Mouse (Mus musculus): Measurements from ENCODE around the gene Zfp266.
"Not testable (repeated sequence)": the region's sequence is repeated elsewhere in the genome, so short reads cannot be mapped to it uniquely, and the experiment has no call there.

The Zfp266 gene

DNA sequence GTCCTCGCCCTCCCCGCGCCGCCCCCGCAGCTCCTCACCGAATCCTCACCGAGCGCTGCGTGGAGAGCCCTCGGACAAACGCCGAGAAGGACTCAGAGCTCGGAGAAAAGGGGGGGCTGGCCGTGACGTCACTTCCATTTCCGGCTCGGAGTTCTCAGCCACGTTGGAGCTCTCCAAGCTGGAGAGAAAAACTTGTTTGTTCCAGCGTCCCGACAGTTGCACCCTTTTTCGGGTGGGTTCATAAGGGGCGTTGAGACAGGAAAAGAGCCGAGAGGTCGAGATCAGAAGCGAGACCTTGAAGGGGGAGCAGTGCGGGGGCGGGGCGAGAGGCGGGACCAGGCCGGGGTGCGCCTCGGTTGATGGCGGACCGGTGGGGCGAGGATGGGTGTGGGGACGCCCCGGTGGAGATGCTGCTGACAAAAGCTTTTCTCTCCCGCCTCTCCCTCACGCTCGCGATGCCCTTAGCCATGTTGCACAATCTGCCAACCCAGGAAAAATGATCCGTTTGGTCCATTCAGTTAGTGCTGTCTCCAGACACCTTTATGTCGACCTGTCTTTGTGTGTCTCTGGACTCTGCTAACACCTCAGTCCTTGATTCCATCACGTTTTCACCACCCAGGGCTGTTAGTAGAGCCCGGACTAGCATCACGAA, at the start of gene Zfp266:
Zfp266 (minus strand) TSS at position 112 of the 652 bp plus-strand sequence.
- peak; percentile 94 for DNase-seq

DNA sequence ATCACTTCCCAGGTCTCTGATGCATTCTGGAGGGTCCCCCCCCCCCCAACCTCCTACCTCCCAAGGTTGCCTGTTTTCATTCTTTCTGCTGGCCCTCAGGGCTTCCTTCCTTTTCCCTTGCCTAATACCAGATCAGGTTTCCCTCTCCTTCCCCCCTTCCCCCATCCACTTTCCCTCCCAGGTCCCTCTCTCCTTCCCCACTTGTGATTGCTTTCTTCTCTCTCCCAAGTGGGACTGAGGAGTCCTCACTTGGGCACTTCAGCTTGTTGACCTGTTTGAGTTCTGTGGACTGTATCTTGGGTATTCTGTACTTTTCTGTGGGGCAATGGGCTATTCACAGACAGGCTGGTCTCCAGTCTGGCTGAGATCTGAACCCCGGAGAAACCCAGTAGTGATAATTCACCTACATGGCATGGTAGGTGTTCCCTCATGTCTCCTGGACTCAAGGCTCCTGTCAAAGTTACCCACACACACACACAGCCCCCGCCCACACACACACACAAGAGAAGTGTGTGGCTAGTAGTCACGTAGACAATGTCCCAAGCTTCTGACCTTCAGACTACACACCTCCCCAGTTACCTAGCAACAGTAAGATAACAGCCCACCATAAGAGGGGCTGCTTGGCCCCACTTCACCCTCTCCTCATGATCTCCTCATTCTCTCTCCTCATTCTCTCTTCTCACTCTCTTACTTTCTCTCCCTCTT, 44.3 kb upstream of the Zfp266 start:
- not testable (repeated sequence) for DNase-seq

DNA sequence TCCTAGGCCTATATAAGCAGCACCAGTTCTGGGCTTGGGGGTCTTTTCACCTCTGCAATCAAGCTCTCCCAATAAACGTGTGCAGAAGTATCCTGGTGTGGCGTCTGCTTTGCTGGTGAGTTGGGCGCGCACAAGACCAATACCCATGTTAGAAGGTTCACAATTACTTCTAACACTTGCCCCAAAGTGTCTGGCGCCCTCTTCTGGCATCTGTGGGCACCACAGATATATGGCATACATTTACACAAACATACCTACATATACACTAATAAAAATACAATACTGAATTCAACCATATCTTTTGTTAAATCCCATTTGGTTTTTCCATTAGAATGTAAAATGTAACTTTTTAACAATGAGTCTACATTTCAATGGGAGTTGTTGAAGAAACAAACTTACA, 41.0 kb upstream of the Zfp266 start:
- DNase-seq, result no peak

DNA sequence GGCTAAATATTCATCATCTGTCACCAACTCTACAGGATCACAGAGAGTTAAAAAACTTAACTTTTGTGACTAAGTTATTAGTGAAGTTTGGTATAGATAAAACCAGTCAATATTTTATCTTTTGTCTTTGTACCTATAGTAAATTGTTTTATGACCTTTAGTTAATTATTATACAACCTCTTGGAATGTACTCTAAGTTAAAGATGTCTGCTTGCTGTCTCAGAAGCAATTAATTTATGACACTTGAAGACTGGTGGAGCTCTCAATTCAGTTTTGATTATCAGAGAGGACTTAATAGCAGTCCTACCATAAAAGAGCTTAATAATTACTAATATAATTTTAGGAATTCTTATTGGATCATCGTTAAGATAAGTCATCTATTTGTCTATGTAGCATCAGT, 31.5 kb upstream of the Zfp266 start:
- no peak for DNase-seq

DNA sequence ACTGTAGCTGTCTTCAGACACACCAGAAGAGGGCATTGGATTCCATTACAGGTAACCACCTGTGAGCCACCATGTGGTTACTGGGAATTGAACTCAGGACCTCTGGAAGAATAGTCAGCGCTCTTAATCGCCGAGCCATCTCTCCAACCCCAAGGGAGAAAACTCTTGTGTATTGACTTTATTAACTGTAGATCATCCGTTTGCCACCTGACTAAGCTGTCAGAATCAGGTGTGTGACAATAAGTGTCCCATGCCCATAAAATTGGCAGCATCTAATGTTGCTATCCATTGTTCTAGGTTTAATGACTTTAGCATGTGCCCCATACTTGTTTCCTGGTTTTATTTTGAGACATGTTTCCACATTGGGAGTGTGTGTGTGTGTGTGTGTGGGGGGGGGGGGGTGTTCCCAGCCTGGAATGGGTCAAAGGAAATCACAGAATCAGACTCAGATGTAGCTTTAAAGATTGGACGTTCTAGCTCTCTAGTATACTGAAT, 30.6 kb upstream of the Zfp266 start:
- DNase-seq, result no peak

DNA sequence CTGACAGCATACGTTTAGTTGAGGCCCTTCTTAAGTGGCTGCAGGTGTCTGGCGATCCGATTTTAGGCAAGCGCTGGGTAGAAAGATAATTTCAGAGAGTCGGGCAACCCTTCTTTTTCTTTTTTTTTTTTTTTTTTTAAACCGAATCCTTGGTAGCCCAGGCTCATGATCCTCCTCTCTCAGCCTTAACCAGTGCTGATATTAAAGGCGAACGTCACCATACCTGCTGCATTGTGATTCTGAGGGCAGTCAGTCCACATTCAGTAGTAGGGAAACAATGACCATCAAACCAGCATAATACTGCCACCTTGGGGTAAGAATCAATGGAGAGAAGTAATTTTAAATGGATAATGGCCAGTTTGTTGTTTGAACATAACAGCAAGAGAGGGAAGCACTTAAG, 23.9 kb upstream of the Zfp266 start:
- DNase-seq, result peak; percentile 51

DNA sequence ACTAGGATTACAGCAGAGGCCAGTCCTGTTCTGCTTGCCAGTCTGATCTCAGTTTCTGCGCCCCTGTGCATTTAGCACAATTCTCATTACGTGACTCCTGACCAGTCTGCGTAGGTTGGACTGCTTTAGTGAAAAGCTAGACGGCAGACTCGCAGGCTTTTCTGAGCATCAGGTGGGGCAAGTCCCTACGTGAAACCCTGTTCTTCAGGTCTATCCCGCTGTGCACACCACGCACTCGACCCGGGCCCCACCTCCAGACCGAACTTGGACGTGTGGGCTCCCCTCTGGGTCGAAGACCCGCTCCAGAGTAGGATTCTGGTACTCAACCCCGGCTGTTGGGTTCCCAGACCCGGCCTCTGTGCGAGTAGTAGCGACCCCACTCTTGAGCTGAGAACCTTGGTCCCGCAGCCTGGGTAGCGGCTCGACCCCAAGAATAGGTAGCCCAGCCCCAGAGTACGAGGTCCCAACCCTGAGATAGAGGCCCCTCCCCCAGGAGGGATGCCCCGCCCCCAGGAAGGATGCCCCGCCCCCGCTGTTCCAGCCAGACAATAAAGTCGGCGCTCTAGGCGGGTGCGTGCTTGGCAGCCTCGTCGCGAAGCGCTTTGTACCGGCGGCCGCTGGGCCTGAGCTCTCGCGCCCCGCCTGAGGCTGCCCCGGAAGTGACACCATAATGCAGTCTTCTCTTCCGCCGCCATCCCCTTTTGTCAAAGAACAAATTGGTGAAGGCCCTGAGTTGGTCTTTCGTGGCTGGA, 23.0 kb upstream of the Zfp266 start:
- DNase-seq, result peak; percentile 93

DNA sequence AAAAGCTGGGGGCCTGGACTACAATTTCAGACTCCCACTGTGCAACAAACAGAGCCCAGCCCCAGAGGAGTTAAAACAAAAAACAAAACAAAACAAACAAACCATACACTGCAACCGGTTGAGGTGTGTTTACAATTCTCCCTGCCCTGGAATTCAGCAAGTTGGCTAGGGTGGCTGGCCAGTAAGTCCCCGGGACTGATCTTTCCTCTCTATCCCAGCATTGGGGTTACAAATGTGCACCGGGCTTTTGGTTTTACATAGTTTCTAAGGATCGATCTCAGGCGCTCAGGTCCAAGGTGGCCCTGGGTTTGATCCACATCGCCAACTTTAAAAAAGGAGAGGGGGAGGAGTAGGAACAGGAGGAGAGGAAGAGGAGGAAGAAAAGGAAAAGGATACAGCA, 22.3 kb upstream of the Zfp266 start:
- DNase-seq, result no peak

DNA sequence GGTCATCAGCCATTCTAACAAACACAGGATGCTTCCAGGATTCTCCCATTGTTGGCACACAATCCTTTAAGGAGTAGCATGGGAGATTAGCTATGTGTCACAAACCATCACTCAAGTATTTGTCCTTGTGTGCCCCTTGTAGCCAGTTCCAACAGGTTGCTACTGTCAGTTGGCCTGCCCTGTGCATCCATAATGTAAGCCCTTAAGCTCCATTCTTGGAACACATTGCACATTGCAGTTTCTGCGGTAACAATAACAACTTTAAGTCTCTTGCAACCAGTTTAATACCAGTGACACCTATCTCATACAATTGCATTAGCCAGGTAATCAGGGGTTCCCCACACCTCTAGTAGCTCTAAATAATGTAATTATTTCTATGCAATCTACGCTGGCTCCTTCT, 15.4 kb upstream of the Zfp266 start:
- DNase-seq, result peak; percentile 36

DNA sequence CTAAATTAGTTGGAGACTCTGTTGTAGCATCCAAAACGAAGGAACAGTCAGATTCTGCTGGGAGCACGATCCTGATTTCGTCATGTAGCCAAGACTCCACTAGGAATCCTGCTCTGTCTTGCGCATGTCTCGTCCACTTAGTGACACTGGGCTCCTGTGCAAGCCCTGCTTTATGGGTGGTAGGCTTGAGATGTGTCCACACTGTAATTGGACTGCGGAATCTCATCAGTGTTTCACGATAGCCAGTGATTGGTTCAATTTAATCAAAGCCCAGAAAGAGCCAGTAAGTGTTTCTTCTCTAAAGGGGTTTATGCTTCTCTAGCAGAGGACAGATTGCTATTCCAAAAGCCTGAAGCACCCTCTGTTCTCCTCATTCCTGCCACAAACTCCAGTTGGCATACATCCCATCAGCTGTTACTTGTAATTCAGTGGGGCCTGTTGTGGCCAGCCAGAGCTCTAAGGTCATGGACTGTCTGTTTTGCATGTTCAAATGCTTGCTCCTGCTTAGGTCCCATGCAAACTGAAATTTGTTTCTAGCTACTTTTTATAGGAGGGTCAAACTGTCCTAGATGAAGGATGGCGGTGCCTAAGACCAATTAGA, 13.2 kb upstream of the Zfp266 start:
- no peak for DNase-seq

DNA sequence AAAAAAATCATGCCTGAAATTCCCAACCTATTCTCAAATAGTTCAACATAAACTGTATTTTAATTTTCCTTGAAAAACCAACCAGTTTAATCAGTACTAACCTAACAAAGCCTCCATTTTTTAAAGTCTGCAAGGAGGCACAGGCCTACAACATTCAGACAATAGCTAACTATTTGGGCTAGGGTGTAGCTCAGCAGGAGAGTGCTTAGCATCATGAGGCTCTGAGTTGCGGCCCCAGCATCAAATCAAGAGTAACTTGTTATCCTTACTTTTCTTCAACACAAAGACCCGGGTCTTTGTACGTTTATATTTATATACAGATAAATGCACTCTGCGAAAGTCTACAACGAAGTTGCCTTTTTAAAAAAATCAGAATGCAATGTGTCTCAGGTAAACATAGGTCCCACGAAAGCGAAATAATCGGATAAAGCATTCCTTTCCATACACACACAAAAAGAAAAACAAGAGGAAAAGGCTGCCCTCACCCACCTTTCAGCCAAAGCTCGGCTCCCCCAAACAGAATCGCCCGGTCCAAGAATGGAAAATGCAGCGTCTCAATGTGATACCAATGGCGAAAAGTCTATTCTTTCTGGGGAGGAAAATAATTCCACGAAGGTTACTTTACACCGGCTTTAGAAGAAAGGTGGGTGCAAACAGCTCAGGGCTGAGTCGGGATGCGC, 546 bp downstream of the Zfp266 start:
- DNase-seq, result peak; percentile 22

DNA sequence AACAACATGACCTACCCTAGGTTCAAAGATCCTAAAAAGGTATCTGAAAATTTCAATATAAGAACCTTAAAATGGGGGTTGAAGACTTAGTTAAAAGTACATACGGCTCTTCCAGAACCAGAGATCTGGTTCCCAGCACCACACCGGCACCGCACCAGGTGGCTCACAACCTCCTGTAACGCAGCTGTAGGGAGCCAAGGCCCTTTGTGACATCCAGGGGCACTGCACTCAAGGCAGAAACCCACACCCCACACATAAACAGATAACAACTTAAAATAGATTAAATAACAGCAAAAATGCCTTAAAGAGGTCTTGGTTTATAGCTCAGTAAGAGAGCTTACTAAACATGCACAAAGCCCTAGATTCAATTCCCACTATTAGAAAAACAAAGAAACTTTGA, 1.3 kb downstream of the Zfp266 start:
- no peak for DNase-seq

DNA sequence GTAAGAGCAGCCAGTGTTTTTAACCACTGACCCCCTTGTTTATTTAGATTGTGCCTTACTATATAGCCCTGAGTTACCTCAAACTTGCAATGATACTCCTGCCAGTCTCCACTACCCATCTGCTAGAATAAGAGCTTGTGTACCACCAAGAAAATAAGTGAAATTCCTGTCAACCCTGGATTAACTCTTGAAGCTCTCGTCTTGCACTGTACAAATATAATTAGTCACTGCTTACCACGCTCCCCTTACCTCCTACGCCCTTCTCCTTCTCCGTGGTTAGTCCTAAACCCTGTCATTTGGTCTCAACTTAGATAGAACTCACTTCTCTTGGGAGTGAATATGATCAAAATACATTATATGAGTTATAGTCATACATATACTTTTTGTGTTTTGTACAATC, 2.5 kb downstream of the Zfp266 start:
- DNase-seq, result no peak

DNA sequence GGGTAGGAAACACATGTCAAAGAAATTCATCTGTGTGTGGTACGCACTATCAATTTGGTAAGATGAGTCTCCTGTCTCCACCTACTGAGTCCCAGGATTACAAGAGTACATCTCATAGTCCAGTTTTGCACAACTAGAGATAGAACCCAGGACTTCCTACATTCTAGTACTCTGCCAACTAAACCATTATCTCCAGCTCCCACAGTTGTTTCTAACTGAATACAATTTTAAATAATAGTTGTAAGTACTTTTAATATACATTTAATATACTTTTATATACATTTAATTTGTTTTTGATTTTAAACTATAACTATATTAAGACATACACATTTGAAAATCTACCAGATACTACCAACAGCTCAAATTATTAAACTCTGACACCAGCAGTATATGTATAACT, 3.5 kb downstream of the Zfp266 start:
- no peak for DNase-seq

DNA sequence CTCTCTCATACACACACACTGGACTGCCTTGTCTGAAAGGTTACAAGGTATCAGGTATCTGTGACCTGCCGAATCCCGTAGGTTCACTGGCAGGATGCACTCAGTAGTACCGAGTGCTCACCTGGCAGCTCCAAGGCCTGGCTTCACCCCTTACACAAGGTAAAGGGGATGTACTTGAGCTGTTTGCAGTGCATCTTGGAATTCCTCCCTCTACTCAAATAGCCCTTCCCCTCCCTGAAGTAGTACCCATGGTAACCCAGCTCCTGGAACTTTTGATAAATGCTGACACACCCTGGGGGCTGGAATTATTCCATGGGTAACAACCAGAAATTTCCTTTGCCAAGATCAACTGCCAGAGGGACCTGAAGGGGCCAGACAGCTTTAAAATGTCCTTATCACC, 7.2 kb downstream of the Zfp266 start:
- no peak for DNase-seq

DNA sequence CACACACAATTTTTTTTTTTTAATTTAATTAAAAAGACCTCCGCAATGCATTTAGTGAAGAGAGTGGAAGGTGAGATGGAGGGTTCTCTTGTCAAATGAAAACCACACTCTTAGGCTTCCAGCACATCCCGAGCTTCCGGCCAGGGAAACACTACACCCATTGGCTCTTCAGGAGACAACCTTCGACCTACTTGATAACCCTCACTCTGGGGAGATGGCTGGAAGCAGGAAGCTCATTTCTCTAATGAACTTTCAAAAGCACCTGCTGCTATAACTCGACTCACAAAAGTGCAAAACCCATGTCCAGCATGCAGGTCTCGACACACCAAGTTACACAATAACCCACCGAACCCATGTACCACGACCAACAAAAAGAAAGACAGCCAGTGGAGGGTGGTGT, 8.5 kb downstream of the Zfp266 start:
- DNase-seq, result no peak

DNA sequence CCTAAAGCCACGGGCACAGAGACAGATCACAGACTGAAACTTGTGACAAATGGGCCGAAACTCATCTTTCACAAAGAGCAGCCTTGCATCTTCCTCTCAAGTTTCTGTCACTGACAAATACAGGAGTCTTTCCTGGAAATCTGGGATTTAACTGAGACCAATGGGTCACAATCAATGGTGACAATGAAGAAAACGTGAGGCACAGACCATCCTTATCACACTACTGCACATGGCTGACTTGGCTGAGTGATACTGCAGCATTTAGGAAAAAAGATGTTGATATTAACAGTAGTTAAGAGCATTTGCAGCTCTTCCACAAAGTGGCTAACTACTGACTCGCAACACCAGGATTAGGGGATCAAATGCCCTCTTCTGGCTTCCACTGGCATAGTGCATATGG, 9.6 kb downstream of the Zfp266 start:
- DNase-seq, result no peak

DNA sequence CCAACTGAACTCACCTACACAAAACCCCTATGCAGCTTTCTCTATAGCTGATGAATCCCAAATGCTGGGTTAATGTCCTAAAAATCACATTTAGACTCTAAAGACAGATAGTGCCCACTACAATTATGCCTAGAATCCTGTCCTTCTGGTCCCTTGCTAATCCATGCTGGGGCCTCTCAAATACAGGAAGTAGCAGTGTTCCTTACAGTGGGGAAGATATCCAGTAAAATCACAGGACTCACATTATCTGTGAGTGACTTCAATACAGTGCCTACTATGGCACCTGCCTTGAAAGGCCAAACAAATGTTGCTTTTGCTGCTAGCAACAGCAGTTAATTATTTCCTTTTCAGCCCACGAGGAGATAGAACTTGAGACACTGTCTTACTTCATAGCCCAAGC, 10.9 kb downstream of the Zfp266 start:
- no peak for DNase-seq

DNA sequence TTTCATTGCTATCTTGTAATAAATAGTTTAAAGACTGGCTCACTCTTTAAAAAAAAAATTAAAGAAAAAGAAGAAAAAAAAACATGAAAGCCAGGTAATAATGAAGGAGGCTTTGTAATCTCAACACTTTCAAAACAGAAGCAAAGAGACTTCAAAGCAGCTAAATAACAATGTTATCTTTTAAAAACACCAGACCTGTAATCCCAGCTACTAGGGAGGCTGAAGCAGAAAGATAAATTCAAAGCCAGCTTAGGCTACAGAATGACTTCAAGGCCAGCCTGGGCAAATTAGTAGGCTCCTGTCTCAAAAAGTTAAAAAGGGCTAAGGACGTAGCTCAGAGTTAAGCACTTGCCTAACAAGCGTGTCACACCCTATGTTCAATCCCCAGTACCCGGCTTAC, 11.5 kb downstream of the Zfp266 start:
- no peak for DNase-seq

DNA sequence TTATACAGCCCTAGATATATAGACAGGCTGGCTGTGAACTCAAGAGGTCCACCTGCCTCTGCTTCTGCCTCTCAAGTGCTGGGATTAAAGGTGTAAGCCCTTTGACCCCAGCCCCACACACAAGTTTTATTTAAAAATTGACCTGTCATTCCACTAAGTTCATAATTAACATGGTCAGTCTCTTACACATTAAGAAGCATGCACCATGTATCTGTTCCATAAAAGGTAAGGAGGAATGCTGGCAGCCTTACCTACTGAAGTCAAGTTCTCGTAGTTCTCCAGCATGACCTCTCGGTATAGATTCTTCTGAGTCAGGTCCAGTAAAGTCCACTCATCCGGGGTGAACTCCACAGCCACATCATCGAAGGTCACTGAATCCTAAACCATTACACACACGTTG, 16.4 kb downstream of the Zfp266 start:
- no peak for DNase-seq

DNA sequence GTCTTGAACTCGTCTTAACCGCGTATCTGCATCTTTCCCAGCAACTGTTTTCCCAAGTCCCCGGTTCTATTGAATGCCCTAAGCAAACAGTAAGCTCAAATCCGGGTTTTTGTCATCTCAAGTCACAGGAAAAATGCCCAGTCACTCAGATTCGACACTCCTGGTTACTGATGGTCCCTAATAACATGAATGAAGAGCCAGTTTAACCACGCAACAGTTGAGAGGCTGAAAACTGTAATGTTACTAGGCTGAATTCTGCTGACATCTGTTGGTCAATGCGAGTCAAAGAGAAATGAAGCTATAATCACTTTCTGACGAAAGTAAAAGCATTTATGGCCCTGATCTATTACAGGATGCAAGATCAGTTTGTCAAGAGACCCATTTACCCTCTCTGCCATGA, 27.9 kb downstream of the Zfp266 start:
- no peak for DNase-seq

DNA sequence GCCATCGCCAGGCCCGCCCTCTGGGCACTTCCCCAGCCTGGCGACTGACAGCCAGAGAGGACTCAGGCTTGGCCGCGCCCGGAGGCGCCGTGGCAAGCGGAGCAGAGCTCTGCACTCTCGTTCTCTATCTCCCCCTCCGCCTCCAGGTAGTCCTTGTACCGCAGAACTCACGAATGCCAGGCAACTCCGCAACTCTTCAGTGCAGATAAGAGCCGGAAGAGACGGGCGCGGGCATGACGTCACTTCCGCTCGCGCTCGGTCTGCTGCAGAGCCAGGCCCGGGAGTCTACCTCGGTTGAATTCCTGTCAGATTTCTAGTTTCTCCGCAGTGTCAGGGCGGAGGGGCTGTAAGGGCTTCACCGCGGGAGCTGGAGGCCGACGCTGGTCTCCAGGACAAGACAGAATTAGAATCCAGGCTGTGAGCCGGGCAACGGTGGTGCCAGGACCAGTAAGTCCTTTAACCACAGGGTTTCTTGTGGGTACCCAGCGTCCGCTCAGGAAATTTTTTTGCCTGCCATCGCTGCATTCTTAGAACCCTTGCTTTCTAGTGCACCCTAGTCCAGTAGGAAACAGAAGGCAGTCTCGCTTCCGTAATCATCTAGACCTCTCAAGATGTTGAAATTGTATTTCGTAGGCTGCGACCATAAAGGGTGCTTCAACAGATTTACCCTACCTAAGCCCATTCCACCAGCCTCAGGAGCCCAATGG, 28.5 kb downstream of the Zfp266 start, which contains the start of gene Zfp426:
Zfp426 (minus strand) TSS at position 220 of the 707 bp plus-strand sequence.
- DNase-seq, result peak; percentile 94
